Mouse (Mus musculus) cerebellum, adult 8-10 months (tissue): ENCODE data around the gene Pbx1.

Experiments used
- DNase-seq: peaks from one replicate; pipeline ENCODE4 v3.0.0; 2022

Gene Pbx1

DNA sequence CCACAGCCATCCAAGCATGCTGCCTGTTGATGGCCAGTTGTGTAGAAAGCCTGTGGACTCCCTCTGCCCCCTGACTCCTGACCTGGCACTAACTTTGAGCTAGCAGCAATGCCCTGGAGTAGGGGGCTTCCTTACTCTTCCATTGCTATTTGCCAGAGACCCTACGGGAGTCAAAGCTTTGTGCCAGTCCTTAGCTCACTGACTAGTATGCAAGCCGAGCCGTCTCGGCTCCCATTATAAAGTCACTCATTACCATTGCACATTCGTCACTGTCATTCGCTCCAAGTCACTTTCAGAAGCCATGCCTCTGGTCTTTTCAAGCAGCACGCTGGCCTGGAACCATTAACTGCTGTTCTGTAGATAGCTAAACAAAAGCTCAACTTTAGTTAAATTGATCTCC is 173.2 kb downstream of the Pbx1 start:
- DNase-seq = no peak

GRCm38 (mm10) chr1:168255347-168255908 is 176.6 kb downstream of the Pbx1 start:
- no peak for DNase-seq

DNA sequence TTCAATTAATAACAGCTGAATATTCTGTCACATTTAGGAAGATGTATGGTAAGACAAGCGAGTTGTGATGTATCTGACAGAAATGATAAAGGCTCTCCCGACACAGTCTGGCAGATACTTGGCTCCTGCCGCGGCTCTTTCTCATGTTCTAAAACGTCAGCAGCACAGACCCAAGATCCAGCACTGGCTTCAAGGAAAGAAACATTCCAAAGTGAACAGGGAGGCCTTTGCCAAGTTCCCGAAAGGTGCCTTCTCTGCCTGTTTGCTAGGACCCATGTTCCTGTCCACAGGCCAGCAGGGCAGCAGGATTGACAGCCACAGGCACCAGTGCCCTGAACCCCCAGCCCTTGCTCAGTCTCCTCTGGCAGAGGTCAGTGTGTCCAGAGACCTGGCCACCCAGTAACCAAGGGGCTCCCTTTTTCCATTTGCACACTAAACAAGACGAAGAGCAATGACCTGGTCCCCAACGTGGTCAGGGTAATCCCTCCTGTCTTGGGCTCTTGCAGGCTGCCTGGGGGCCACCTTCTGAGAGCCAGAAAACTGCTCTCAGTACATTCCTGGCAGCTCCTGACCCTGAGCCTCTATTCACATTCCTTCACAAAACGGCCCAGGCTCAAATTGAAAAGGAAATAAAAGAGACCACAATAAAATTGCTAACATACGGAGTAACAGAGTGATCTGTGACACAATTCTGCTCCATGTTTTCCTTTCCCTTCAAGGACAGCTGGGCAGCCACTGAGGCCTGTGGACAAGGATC is 184.9 kb downstream of the Pbx1 start:
- DNase-seq = no peak

DNA sequence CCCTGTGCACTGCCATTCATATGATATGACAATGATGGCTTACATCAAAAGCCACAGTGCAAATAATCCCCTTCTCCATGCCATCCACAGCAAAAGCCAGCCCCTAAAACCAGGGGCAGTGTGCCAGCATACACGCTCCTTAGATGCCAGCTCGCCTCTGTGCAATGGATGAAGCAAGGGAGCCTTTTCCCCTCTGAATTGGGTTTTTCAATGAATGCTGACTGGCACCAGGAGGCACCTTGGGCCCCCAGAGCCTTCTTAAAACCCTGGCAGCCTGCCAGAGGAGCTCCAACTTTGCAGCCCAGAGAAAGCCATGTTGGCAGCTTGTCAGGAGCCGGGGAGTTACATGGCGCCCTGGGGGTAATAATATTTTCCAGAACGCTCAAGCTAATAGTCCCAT is 186.5 kb downstream of the Pbx1 start:
- DNase-seq = no peak

GRCm38 (mm10) chr1:168243759-168244158 is 188.3 kb downstream of the Pbx1 start:
- DNase-seq = no peak

GRCm38 (mm10) chr1:168243068-168243467 is 189.0 kb downstream of the Pbx1 start:
- no peak for DNase-seq

- DNase-seq = no peak
These were observed 190.8 kb downstream of the Pbx1 start for GRCm38 (mm10) chr1:168241316-168241715.

GRCm38 (mm10) chr1:168240846-168241245 is 191.2 kb downstream of the Pbx1 start:
- DNase-seq = no peak

DNA sequence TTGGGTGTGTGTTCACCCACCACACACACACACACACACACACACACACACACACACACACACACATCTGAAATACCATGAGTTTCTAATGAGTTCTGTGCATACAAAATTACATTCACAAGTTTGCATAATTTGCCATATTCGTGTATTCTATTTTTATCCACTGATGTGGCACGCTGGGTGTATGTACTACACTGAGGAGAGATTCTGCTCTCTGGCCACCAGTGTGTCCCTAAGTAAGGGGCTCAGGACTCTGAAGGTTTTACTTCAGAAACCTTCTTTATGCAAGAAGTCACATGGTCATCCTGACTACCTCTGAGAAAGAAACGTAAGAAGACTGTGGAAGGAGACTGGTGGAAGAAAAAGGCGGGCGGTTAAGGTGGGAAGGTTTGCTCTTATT is 191.7 kb downstream of the Pbx1 start:
- DNase-seq = no peak

DNA sequence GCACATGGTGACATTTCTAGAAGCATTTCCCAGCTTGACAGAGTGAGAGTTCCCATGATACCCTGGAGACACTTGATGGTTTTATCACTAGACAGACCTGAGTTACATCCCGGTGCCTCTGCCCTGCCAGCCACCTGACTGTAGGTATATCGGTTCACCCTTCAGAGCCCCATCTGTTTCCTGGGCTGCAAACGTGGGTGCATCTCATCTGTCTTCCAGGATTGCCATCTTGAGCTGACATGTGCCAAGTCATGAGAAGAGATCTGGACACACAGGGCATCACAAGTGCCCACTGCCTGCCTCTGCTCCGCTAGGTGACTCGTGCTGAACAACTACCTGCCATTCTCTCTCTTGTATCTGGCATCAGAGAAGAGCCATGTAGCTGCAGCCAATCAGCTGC is 196.0 kb downstream of the Pbx1 start:
- no peak for DNase-seq

- DNase-seq = no peak
These were observed 197.7 kb downstream of the Pbx1 start for GRCm38 (mm10) chr1:168234355-168234754.

- no peak for DNase-seq
These were observed 198.9 kb downstream of the Pbx1 start for GRCm38 (mm10) chr1:168233182-168233581.

DNA sequence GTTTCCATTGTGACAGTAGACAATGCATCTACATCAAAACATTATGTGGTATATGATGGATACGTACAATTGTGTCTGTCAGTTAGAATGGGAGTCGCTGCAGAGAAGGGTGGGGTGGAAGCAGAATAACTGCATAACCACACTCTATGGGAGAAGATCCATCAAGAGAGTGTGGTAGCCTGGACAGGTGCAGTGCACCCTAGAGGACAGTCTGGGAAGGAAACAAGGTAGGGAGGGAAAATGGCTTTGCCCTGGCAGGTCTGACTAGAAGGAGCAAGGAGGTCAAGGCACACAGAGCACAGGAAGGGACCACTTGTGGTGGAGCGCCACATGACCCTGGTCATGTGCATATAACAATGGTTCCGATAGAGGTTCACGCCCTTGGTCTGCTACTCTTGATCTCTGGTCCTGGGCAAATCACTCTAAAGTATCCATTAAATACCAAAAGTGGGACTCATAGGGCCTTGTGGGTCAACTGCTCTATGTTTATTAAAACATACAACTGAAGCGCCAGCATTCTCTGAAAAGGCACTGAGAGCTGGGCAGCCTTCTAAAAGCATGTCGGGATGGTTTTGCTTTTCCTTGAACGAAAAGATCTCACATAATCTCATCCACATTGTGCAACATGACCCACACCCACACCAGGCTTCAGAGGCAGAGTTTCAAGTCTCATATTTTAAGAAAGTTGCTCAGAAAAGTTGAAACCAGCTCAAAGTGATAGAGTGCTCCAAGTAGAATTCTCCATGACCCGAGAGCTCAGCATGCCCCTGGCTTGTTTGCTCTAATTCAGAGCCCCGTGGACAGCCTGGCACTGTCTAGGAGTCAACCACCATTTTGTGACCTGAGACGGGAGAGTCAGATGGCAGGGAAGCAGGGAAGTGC is 200.3 kb downstream of the Pbx1 start:
- no peak for DNase-seq

DNA sequence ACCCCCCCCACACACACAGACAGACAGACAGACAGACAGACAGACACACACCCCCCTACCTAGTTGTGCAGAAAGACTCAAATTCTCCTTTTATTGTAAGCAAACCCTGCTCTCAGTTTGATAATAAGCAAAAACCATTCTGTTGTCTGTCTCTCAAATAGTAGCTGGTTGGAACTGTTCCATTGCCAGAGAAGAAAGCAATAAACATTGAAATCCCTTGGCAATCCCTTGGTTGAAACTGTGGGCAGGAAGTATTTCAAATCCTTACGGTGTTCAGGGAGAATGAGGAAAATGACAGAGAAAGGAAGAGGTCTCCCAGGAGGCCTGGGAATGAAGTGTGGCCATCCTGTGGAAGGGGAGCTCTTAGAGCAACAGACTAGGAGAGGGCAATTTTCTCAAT is 201.2 kb downstream of the Pbx1 start:
- DNase-seq = no peak

GRCm38 (mm10) chr1:168230134-168230533 is 201.9 kb downstream of the Pbx1 start:
- no peak for DNase-seq

DNA sequence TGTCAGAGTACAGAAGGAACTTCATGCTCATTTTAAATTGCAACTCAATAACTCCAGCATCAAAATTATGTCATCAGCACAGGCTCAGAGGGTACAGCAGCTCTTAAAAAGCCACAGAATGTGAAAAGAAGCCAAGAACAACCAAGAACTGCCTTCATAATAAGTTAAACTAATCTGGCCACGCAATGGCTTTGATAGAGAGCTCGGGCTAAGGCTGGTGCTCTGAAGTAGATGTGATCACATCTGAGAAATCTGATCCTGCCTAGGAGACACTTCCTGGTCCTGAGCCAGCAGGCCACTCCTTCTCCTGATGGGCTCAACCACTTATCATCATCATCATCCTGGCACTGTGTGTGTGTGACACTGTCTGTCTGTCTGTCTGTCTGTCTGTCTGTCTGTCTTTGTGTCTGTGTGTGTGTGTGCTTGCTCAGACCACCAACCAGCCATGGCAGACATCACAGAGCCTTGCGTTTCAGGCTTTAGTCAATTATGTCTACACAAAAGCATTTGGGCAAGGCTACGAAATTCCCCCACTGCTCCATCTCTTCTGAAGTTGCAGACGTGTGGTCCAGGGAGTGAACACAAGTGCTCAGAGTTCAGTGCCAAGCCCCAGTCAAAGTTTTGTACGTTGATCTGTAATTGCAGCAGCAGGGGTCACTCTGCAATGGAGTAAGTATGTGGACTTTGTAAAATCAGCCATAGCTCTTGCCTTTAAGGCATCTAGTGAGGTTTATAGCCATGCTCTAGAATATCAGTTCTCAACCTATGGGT is 203.1 kb downstream of the Pbx1 start:
- DNase-seq = no peak

DNA sequence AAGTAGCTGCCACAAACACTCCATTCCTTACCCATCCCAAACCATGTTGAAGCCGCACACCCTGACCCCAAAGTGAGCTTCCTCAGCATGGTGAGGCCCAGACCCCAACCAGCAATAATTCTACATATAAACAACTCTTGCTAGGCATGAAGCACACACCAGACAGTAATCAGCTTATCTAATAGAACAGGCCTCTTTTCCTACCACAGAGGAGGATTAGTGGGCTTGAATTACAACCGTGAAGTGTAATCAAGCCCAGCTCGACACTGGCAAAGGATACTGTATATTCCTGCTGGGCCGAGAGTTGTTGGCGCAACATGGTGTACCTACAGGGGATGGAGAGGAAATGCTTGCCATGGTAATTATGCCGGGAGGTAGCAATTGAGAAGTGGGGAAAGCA is 205.9 kb downstream of the Pbx1 start:
- no peak for DNase-seq

DNA sequence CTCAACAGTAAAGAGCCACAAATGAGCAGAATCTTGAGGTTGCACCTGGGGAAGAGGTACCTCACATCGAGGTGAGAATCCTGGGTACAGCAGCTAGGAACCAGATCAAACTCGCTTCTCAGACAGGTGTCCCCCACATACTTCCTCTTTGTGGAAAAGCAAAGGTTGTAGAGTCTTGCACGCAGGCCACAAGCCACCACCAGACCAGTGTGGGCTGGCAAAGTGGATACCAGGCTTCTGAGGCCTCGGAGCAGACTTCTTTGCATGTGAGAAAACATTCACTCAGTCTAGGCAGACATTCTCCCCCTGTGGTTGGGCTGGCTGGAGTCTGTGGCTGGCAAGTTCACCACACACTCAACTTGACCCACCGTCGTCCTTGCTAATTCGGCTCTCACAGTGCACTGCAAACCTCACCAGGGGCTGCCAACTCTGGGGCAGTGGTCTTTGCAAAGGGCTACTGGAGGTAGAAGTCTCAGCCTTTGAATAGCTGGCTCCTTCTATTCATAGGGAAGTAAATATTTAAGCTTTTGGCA is 206.4 kb downstream of the Pbx1 start:
- DNase-seq = no peak

DNA sequence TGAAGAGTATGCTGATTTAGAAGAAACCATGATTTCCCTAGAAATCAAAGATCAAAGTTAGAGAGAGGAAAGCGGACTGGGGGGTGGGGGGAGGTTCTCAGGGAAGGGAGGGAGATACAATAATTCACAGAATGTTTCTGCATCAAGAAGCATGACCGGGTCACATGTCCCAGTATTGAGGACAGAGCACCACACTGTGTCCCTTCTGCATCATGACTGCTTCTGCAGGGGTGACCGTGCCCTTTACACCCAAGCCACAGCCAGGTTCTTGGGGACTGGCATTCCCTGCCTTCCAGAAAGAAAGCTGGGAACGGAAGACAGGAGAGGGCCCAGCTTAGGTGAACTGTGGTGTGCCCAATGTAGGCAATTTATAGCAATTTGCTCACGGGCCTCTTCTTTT is 207.9 kb downstream of the Pbx1 start:
- DNase-seq = no peak

DNA sequence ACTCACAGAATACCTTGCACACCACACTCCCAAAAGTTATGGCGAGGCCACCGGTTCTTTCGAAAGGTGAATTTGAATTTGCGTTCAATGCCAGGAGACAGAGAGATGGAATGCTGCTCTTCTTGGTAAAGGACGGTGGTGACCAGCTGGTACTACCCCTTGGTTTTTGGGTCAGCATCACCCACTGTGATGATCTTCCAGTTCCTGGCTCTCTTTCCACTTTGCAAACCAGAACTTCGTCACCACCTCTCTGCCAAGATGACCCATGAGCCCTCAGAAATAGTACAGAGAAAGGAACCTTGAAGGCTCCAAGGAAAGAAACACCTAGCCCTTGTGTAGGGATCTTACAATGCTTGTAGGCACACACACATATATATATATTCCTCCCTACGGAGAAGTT is 209.3 kb downstream of the Pbx1 start:
- no peak for DNase-seq

DNA sequence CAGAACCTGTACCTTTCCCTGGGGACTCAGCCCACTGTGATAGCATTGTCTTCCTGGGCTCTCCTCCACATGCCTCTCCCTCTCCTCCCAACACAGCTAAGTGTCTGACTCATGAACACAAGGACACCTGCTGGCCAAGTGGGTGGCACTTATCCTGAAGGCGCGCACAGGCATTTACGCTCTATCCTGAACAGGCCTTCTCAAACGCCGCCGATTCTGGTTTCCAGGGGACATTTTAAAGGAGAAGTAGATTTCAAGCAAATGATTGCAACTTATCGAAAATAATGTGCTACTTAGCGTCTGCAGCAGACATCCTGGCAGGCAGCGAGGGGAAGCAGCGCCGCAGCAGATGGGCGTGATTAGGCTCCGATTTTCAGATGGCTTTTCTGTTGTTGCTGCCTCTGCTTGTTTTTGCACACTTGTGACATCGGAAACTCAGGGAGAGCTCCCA is 211.0 kb downstream of the Pbx1 start:
- peak; percentile 46 for DNase-seq

GRCm38 (mm10) chr1:168215896-168216747 is 215.9 kb downstream of the Pbx1 start:
- peak; percentile 68 for DNase-seq
